Mouse (Mus musculus): ENCODE data around the gene Nim1k. TPM values are rescaled to one million over a fixed set of nuclear protein-coding genes. Genes with fewer than 3 reads are reported as not detected.

Nim1k gene
- total and polyA plus RNA-seq, 3 experiments, result 0.01 to 0.11 TPM; not detected in 1

GRCm38 (mm10) chr13:119754635-119755020 lies 1.1 kb downstream of the Nim1k start:
- TF ChIP-seq TAL1 (conservative IDR thresholded peaks at IDR 0.05; ENCODE audit: low read depth, low read length) (no peak), GATA2 (IDR thresholded peaks at IDR 0.05; ENCODE audit: borderline replicate concordance, low read depth, low read length) (no peak), CTCF (IDR thresholded peaks at IDR 0.05; ENCODE audit: low read depth, low read length) (no peak), GATA1 (IDR thresholded peaks at IDR 0.05; ENCODE audit: borderline replicate concordance, low read length) (no peak)
- Histone ChIP-seq H3K27me3 (ENCODE audit: insufficient read depth, low read length) (peaks cover 10% of the 10 kb centered on the region), H3K9me3 (replicated peaks) (no peaks in the 10 kb centered on the region), H3K4me1 (ENCODE audit: insufficient read depth, low read depth, low read length) (no peaks in the 10 kb centered on the region), H3K4me3 (ENCODE audit: low read depth, low read length) (no peak overlapping the region), H3K36me3 (replicated peaks) (peaks cover 10% of the 10 kb centered on the region)
- no peak for DNase-seq (ENCODE audit: low spot score)
- ATAC-seq (ENCODE audit: extremely low read depth, insufficient number of reproducible peaks, low FRiP score, poor library complexity, severe bottlenecking), result no peak

GRCm38 (mm10) chr13:119753859-119754634 lies 1.6 kb downstream of the Nim1k start:
- Histone ChIP-seq H3K27me3 (ENCODE audit: insufficient read depth, low read length) (peaks cover 13% of the 10 kb centered on the region), H3K36me3 (replicated peaks) (peaks cover 5% of the 10 kb centered on the region), H3K4me3 (ENCODE audit: low read depth, low read length) (no peak overlapping the region), H3K9me3 (replicated peaks) (no peaks in the 10 kb centered on the region), H3K4me1 (ENCODE audit: insufficient read depth, low read depth, low read length) (no peaks in the 10 kb centered on the region)
- ATAC-seq (ENCODE audit: extremely low read depth, insufficient number of reproducible peaks, low FRiP score, poor library complexity, severe bottlenecking) (no peak), DNase-seq (ENCODE audit: low spot score) (no peak)
- TF ChIP-seq GATA2 (IDR thresholded peaks at IDR 0.05; ENCODE audit: borderline replicate concordance, low read depth, low read length), result no peak
- no peak for TF ChIP-seq GATA1 (IDR thresholded peaks at IDR 0.05; ENCODE audit: borderline replicate concordance, low read length)
- TF ChIP-seq POLR2AphosphoS5 (IDR thresholded peaks at IDR 0.05; ENCODE audit: insufficient replicate concordance, low read depth, low read length), result no peak
- TF ChIP-seq CTCF (IDR thresholded peaks at IDR 0.05; ENCODE audit: low read depth, low read length), result no peak
- no peak for TF ChIP-seq TAL1 (conservative IDR thresholded peaks at IDR 0.05; ENCODE audit: low read depth, low read length)

- no peaks in the 10 kb centered on the region for H3K36me3 ChIP-seq (replicated peaks)
- H3K27me3 ChIP-seq (ENCODE audit: insufficient read depth, low read length), result peaks cover 12% of the 10 kb centered on the region
- no peak overlapping the region for H3K4me3 ChIP-seq (ENCODE audit: low read depth, low read length)
- H3K4me1 ChIP-seq (ENCODE audit: insufficient read depth, low read depth, low read length), result peaks cover 9% of the 10 kb centered on the region
- no peak for TF ChIP-seq CTCF (IDR thresholded peaks at IDR 0.05; ENCODE audit: low read depth, low read length)
- TF ChIP-seq POLR2AphosphoS5 (IDR thresholded peaks at IDR 0.05; ENCODE audit: insufficient replicate concordance, low read depth, low read length), result no peak
- TF ChIP-seq TAL1 (conservative IDR thresholded peaks at IDR 0.05; ENCODE audit: low read depth, low read length), result no peak
- no peak for TF ChIP-seq GATA1 (IDR thresholded peaks at IDR 0.05; ENCODE audit: borderline replicate concordance, low read length)
- no peak for TF ChIP-seq GATA2 (IDR thresholded peaks at IDR 0.05; ENCODE audit: borderline replicate concordance, low read depth, low read length)
- DNase-seq (ENCODE audit: low spot score), result no peak
- H3K9me3 ChIP-seq (replicated peaks), result no peaks in the 10 kb centered on the region
- ATAC-seq (ENCODE audit: extremely low read depth, insufficient number of reproducible peaks, low FRiP score, poor library complexity, severe bottlenecking), result no peak
Measured at GRCm38 (mm10) chr13:119746930-119747329, 8.8 kb downstream of the Nim1k start.

GRCm38 (mm10) chr13:119743470-119743869 lies 12.2 kb downstream of the Nim1k start:
- H3K9me3 ChIP-seq (replicated peaks), result no peaks in the 10 kb centered on the region
- H3K27me3 ChIP-seq (ENCODE audit: insufficient read depth, low read length), result peaks cover 10% of the 10 kb centered on the region
- no peak overlapping the region for H3K4me3 ChIP-seq (ENCODE audit: low read depth, low read length)
- H3K4me1 ChIP-seq (ENCODE audit: insufficient read depth, low read depth, low read length), result peaks cover 15% of the 10 kb centered on the region
- no peak for DNase-seq (ENCODE audit: low spot score)
- no peak for TF ChIP-seq POLR2AphosphoS5 (IDR thresholded peaks at IDR 0.05; ENCODE audit: insufficient replicate concordance, low read depth, low read length)
- no peak for TF ChIP-seq CTCF (IDR thresholded peaks at IDR 0.05; ENCODE audit: low read depth, low read length)
- TF ChIP-seq GATA1 (IDR thresholded peaks at IDR 0.05; ENCODE audit: borderline replicate concordance, low read length), result no peak
- no peak for TF ChIP-seq TAL1 (conservative IDR thresholded peaks at IDR 0.05; ENCODE audit: low read depth, low read length)
- no peak for TF ChIP-seq GATA2 (IDR thresholded peaks at IDR 0.05; ENCODE audit: borderline replicate concordance, low read depth, low read length)
- no peaks in the 10 kb centered on the region for H3K36me3 ChIP-seq (replicated peaks)
- ATAC-seq (ENCODE audit: extremely low read depth, insufficient number of reproducible peaks, low FRiP score, poor library complexity, severe bottlenecking), result no peak

GRCm38 (mm10) chr13:119742711-119743415 lies 12.8 kb downstream of the Nim1k start:
- DNase-seq (ENCODE audit: low spot score), result no peak
- H3K9me3 ChIP-seq (replicated peaks), result no peaks in the 10 kb centered on the region

More at GRCm38 (mm10) chr13:119742711-119743415, 12.8 kb downstream of the Nim1k start:
- Histone ChIP-seq H3K36me3 (replicated peaks) (no peaks in the 10 kb centered on the region), H3K27me3 (ENCODE audit: insufficient read depth, low read length) (peaks cover 10% of the 10 kb centered on the region), H3K4me3 (ENCODE audit: low read depth, low read length) (no peak overlapping the region), H3K4me1 (ENCODE audit: insufficient read depth, low read depth, low read length) (peaks cover 15% of the 10 kb centered on the region)
- TF ChIP-seq GATA1 (IDR thresholded peaks at IDR 0.05; ENCODE audit: borderline replicate concordance, low read length) (no peak), GATA2 (IDR thresholded peaks at IDR 0.05; ENCODE audit: borderline replicate concordance, low read depth, low read length) (no peak), CTCF (IDR thresholded peaks at IDR 0.05; ENCODE audit: low read depth, low read length) (no peak), POLR2AphosphoS5 (IDR thresholded peaks at IDR 0.05; ENCODE audit: insufficient replicate concordance, low read depth, low read length) (no peak)
- ATAC-seq (ENCODE audit: extremely low read depth, insufficient number of reproducible peaks, low FRiP score, poor library complexity, severe bottlenecking), result peak; percentile 22; the same call in 1 of the 2 replicates
